Mouse (Mus musculus): ENCODE data around the gene Cep85l. TPM values are rescaled to one million over a fixed set of nuclear protein-coding genes. Genes with fewer than 3 reads are reported as not detected.

Gene Cep85l
- polyA plus RNA-seq, 1 experiment from 2014 or later = 3.9 TPM

DNA sequence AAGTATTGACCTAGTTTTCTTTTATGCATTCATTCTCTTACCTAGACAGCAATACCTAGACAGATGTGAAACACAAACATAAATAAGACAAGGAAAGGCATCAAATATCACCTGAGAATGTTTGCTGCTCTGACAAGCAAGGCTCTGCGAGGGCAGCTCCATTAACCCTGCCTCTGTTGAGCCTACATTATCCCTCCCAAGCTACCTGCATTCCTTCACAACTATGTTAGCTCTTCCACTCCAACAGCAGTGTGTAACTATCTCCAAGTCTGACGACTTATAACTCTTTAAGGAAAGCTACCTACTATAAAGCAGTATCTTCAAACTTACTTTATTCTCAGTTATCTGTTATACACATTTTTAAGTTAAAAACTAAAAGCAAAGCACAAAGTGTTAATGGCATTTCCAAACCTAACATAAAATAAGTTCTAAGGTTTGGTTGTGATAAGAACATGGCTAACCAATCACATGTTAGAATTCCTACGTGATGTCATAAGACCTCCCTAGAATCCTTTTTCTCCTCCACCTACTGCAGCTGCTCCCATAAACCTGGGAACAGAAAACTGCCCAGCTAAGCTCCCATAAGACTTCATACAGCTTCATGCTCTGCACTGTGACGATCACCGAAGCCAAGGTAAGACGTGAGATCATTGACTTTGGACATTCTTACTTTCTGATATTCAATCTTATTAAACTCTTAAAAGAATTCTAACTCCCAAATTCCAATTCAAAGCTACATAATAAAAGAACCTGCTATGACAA lies 42.4 kb downstream of the Cep85l start, which contains the start of gene Pln:
Gene Pln, plus strand, starts transcription at position 506 of the 762 bp plus-strand sequence.
- H3K27me3 ChIP-seq = no peaks in the 10 kb centered on the region
- H3K4me3 ChIP-seq (replicated peaks) = no peak within 1 kb of the TSS
- no peak within 1 kb of the TSS for H3K4me2 ChIP-seq (replicated peaks)
- no peaks in the 10 kb centered on the region for H3K9me3 ChIP-seq (replicated peaks)
- WGBS = 66% methylated on average over 6 of the region's 6 CpGs
- H3K9ac ChIP-seq = no peak within 1 kb of the TSS
- no peak for ATAC-seq (ENCODE audit: insufficient number of reproducible peaks, low FRiP score, low TSS enrichment, low read depth)
- H3K27ac ChIP-seq (replicated peaks) = no peak within 1 kb of the TSS
- H3K36me3 ChIP-seq = no peaks in the 10 kb centered on the region
- no peaks in the 10 kb centered on the region for H3K4me1 ChIP-seq

DNA sequence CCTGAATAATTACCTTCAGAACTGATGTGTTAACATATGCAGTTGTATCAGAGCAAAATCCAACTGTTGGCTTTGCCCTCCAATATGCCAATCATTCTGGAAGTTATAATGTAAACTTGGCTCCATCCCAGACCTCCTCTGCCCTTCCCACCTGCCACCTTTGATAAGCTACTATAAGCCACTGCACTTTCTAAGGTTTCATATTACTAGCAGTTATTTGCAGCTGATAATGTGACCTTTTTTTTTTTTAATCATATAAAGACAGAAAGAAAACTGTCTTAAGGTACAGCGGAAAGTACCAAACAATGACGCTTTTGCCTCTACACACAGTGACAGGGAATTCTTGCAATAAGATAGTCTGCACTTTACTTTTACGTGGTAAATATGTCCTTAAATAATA lies 43.8 kb downstream of the Cep85l start:
- no peak for ATAC-seq (ENCODE audit: insufficient number of reproducible peaks, low FRiP score, low TSS enrichment, low read depth)
- Histone ChIP-seq H3K27ac (replicated peaks) (no peak overlapping the region), H3K4me3 (replicated peaks) (no peak overlapping the region), H3K36me3 (no peaks in the 10 kb centered on the region), H3K27me3 (no peaks in the 10 kb centered on the region), H3K4me1 (no peaks in the 10 kb centered on the region), H3K9me3 (replicated peaks) (no peaks in the 10 kb centered on the region), H3K9ac (no peak overlapping the region), H3K4me2 (replicated peaks) (no peak overlapping the region)
- WGBS = 82% methylated on average over 3 of the region's 3 CpGs

- Histone ChIP-seq H3K27me3 (no peaks in the 10 kb centered on the region), H3K27ac (replicated peaks) (no peak overlapping the region), H3K9ac (no peak overlapping the region), H3K4me1 (no peaks in the 10 kb centered on the region), H3K36me3 (no peaks in the 10 kb centered on the region), H3K9me3 (replicated peaks) (no peaks in the 10 kb centered on the region), H3K4me2 (replicated peaks) (no peak overlapping the region), H3K4me3 (replicated peaks) (no peak overlapping the region)
- WGBS = 94% methylated on average over 2 of the region's 2 CpGs
- ATAC-seq (ENCODE audit: insufficient number of reproducible peaks, low FRiP score, low TSS enrichment, low read depth) = no peak
Observed at GRCm38 (mm10) chr10:53335266-53335665, 44.5 kb downstream of the Cep85l start.

- no peaks in the 10 kb centered on the region for H3K27me3 ChIP-seq
- no peak overlapping the region for H3K27ac ChIP-seq (replicated peaks)
- WGBS = 77% methylated on average over 2 of the region's 2 CpGs
- H3K36me3 ChIP-seq = no peaks in the 10 kb centered on the region
- H3K4me3 ChIP-seq (replicated peaks) = no peak overlapping the region
- H3K9me3 ChIP-seq (replicated peaks) = no peaks in the 10 kb centered on the region
- no peak overlapping the region for H3K9ac ChIP-seq
- H3K4me1 ChIP-seq = no peaks in the 10 kb centered on the region
- H3K4me2 ChIP-seq (replicated peaks) = no peak overlapping the region
- ATAC-seq (ENCODE audit: insufficient number of reproducible peaks, low FRiP score, low TSS enrichment, low read depth) = no peak
Observed at GRCm38 (mm10) chr10:53332752-53333151, 47.0 kb downstream of the Cep85l start.

DNA sequence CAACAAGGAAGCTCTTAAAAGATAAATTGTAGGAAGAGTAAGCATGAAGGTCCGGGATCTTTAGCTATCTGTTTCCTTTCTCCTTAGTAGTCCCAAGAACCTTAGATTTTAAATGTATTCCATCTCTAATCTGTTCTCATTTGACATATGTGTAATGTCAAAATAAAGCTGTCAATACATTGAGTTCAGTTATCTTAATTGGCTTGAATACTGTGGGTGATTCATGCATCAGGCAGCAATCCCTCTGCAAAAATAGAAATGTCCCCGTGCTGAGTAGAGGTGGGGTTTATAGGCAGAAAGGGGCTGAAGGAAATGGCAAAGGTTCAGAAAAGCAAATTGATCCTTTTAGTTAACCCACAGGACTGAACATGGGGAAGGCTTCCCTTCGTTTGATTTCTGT lies 50.5 kb downstream of the Cep85l start:
- Histone ChIP-seq H3K36me3 (no peaks in the 10 kb centered on the region), H3K4me3 (replicated peaks) (no peak overlapping the region), H3K27me3 (no peaks in the 10 kb centered on the region), H3K4me1 (no peaks in the 10 kb centered on the region), H3K9me3 (replicated peaks) (no peaks in the 10 kb centered on the region), H3K9ac (no peak overlapping the region), H3K4me2 (replicated peaks) (no peak overlapping the region), H3K27ac (replicated peaks) (no peak overlapping the region)
- WGBS = 80% methylated on average over 3 of the region's 3 CpGs
- ATAC-seq (ENCODE audit: insufficient number of reproducible peaks, low FRiP score, low TSS enrichment, low read depth) = no peak

DNA sequence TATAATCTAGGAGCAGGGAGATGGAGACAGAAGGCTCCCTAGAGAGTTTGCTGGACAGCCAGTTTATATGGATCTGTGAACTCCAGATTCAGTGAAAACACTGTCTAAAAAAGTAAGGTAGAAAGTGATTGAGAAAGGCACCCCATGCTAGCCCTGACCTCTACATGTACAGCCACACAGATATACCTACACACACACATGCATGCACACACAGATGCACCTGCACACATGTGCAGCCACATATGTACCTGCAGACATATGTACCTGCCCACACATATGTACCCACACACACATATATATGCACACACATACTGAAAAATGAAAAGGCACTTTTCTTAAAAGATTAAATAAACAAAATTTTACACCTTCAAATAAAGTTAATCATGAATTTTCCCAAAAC lies 53.4 kb downstream of the Cep85l start:
- no peaks in the 10 kb centered on the region for H3K27me3 ChIP-seq
- no peak for ATAC-seq (ENCODE audit: insufficient number of reproducible peaks, low FRiP score, low TSS enrichment, low read depth)

DNA sequence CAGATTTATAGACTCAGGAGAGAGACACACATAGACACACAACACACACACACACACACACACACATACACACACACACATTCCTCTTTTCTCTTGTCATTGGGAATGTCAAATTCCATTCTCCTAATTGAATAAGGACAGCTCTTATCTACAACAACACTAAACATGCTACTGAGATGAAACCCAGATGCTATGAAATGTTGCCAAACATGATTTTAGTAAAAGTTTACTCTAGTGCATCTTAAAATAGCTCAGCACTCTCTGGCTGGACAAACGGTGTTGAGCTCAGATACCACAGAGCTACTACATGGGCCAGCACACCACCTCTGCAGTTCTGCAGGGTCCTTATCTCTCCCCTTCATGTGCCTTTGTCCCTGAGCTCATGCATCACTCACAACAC lies 55.1 kb downstream of the Cep85l start:
- no peaks in the 10 kb centered on the region for H3K36me3 ChIP-seq
- 31% methylated on average over 1 of the region's 1 CpGs for WGBS
- H3K27ac ChIP-seq (replicated peaks) = no peak overlapping the region
- H3K4me3 ChIP-seq (replicated peaks) = no peak overlapping the region
- H3K9ac ChIP-seq = no peak overlapping the region
- no peaks in the 10 kb centered on the region for H3K27me3 ChIP-seq
- H3K4me2 ChIP-seq (replicated peaks) = no peak overlapping the region
- H3K4me1 ChIP-seq = no peaks in the 10 kb centered on the region
- no peak for ATAC-seq (ENCODE audit: insufficient number of reproducible peaks, low FRiP score, low TSS enrichment, low read depth)
- H3K9me3 ChIP-seq (replicated peaks) = no peaks in the 10 kb centered on the region

More for the DNA sequence above, 53.4 kb downstream of the Cep85l start:
- no peak overlapping the region for H3K4me2 ChIP-seq (replicated peaks)
- H3K9me3 ChIP-seq (replicated peaks) = no peaks in the 10 kb centered on the region
- H3K4me1 ChIP-seq = no peaks in the 10 kb centered on the region
- no peak overlapping the region for H3K27ac ChIP-seq (replicated peaks)
- H3K9ac ChIP-seq = no peak overlapping the region
- H3K36me3 ChIP-seq = no peaks in the 10 kb centered on the region
- no peak overlapping the region for H3K4me3 ChIP-seq (replicated peaks)

GRCm38 (mm10) chr10:53323367-53323766 lies 56.4 kb downstream of the Cep85l start:
- Histone ChIP-seq H3K9ac (no peak overlapping the region), H3K27ac (replicated peaks) (no peak overlapping the region), H3K36me3 (no peaks in the 10 kb centered on the region), H3K27me3 (no peaks in the 10 kb centered on the region), H3K4me1 (no peaks in the 10 kb centered on the region), H3K4me3 (replicated peaks) (no peak overlapping the region), H3K9me3 (replicated peaks) (no peaks in the 10 kb centered on the region), H3K4me2 (replicated peaks) (no peak overlapping the region)
- no peak for ATAC-seq (ENCODE audit: insufficient number of reproducible peaks, low FRiP score, low TSS enrichment, low read depth)

GRCm38 (mm10) chr10:53306674-53307073 lies 73.1 kb downstream of the Cep85l start:
- Histone ChIP-seq H3K4me2 (replicated peaks) (no peak overlapping the region), H3K9me3 (replicated peaks) (no peaks in the 10 kb centered on the region), H3K27ac (replicated peaks) (no peak overlapping the region), H3K9ac (no peak overlapping the region), H3K4me1 (no peaks in the 10 kb centered on the region), H3K36me3 (no peaks in the 10 kb centered on the region), H3K4me3 (replicated peaks) (no peak overlapping the region), H3K27me3 (no peaks in the 10 kb centered on the region)
- ATAC-seq (ENCODE audit: insufficient number of reproducible peaks, low FRiP score, low TSS enrichment, low read depth) = no peak
- 91% methylated on average over 3 of the region's 3 CpGs for WGBS

DNA sequence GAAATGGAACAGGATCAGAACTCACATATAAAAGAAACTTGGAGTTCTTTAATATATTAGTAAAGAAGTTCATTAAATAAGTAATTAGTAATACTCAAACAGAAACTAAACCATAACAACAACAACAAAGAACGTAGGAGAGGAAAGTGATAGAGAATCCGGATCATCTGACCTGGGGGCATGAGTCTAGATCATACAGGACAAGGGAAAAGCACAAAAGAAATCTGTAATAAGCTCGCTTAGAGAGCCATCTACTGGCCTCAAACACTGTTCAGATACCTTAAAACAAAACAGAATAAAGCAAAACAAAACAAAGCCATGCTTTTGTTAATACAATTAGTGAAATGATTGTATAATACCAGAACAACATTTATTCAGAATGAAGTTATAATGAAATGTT lies 73.9 kb downstream of the Cep85l start:
- H3K4me3 ChIP-seq (replicated peaks) = no peak overlapping the region
- no peak for ATAC-seq (ENCODE audit: insufficient number of reproducible peaks, low FRiP score, low TSS enrichment, low read depth)
- no peaks in the 10 kb centered on the region for H3K36me3 ChIP-seq
- H3K9me3 ChIP-seq (replicated peaks) = no peaks in the 10 kb centered on the region
- H3K27ac ChIP-seq (replicated peaks) = no peak overlapping the region
- no peak overlapping the region for H3K4me2 ChIP-seq (replicated peaks)
- no peaks in the 10 kb centered on the region for H3K4me1 ChIP-seq
- 29% methylated on average over 3 of the region's 3 CpGs for WGBS
- H3K9ac ChIP-seq = no peak overlapping the region
- H3K27me3 ChIP-seq = no peaks in the 10 kb centered on the region

- Histone ChIP-seq H3K36me3 (peaks cover 8% of the 10 kb centered on the region; the same call in 1 of the 2 replicates), H3K4me1 (no peaks in the 10 kb centered on the region)
- ATAC-seq (ENCODE audit: insufficient number of reproducible peaks, low FRiP score, low TSS enrichment, low read depth) = no peak
Observed at GRCm38 (mm10) chr10:53285147-53285546, 94.6 kb downstream of the Cep85l start.

DNA sequence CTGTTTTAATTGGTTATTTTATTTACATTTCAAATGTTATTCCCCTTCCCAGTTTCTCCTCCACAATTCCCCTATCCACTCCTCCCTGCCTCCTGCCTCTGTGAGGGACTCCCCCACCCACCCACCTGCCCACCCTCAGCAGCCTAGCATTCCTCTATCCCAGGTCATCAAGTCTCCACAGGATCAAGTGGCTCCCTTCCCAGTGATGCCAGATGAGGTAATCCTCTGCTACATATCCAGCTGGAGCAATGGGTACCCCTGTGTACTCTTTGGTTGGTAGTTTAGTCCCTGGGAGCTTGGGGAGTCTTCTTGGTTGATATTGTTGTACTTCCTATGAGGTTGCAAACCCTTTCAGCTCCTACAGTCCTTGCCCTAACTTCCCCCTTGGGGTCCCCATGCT lies 107.5 kb downstream of the Cep85l start:
- no peak overlapping the region for H3K9ac ChIP-seq
- no peak for ATAC-seq (ENCODE audit: insufficient number of reproducible peaks, low FRiP score, low TSS enrichment, low read depth)

More at GRCm38 (mm10) chr10:53285147-53285546, 94.6 kb downstream of the Cep85l start:
- no peak overlapping the region for H3K9ac ChIP-seq
- no peak overlapping the region for H3K4me3 ChIP-seq (replicated peaks)
- H3K4me2 ChIP-seq (replicated peaks) = no peak overlapping the region
- no peak overlapping the region for H3K27ac ChIP-seq (replicated peaks)
- no peaks in the 10 kb centered on the region for H3K27me3 ChIP-seq
- H3K9me3 ChIP-seq (replicated peaks) = no peaks in the 10 kb centered on the region

More for the DNA sequence above, 107.5 kb downstream of the Cep85l start:
- H3K9me3 ChIP-seq (replicated peaks) = no peaks in the 10 kb centered on the region
- H3K4me3 ChIP-seq (replicated peaks) = no peak overlapping the region
- no peak overlapping the region for H3K27ac ChIP-seq (replicated peaks)
- no peaks in the 10 kb centered on the region for H3K4me1 ChIP-seq
- no peak overlapping the region for H3K4me2 ChIP-seq (replicated peaks)
- H3K27me3 ChIP-seq = no peaks in the 10 kb centered on the region
- 0 out of 2 replicates have a peak, but pooled peaks cover 1% of the 10 kb centered on the region for H3K36me3 ChIP-seq

Measured in embryonic facial prominence, embryonic 15.5 days (tissue).